Mouse (Mus musculus) natural killer cell, adult 2 months (primary cell): Measurements from ENCODE around the gene Slit1.
A peak's percentile ranks its signal among the peaks of the same experiment; 100 is the strongest.

Experiments used
- DNase-seq, 2 experiments: peaks; one replicate each; pipeline ENCODE4 v3.0.0; 2022; ENCODE audit warnings: low spot score in 2 of 2

The Slit1 gene

DNA sequence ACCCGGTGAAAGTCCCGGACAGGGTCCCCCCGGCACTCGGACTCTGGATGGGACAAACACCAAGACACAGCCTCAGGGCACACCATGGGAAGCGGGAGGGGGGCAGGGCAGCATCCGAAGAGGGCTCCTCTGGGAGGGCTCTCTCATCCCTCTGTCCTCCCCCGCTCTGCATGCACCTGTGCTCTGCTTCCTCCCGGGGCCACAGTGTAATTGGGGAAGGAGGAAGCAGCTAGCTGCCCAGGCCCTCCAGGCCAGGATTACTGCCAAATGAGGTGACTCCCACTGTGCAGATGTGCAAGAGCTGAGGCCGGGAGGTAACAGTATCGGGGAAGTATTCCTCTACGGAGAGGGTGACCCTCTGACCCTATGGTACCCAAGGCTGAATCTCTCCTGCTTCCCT, 142.8 kb downstream of the Slit1 start:
- DNase-seq = no peak

DNA sequence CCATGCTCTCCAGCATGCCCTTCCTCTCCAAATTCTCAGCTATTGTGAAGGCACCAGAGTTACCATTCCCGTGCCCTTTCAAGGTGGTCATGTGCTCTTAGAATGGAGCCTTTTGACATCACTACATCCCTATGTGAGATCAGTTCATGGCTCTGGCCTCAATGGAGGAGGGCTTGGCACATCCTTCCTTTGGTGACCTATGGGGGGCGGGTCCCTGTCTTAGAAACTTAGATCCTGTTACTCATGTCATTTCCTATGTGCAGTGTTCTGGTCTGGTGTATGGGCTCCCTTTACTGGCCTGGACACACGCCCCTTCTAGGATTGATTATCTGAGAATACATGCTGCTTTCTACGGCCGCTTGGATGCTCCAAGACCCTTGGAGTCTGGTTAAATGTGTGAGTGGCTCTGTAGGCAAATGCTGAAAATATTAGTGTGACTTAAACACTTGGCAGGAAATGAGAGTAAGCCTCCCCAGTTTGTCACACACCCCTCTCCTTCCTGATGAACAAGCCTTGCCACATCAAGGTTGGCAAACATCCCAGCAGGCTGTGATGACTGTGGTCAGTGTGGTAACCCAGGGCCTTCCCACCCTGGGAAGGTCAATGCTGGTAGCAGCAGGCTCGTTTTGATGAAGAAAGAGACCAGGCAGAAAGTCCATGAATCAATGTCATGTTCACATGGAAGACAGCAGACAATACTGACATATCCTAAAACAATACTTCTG, 146.1 kb downstream of the Slit1 start:
- peak; percentile 21 to 27 for DNase-seq

DNA sequence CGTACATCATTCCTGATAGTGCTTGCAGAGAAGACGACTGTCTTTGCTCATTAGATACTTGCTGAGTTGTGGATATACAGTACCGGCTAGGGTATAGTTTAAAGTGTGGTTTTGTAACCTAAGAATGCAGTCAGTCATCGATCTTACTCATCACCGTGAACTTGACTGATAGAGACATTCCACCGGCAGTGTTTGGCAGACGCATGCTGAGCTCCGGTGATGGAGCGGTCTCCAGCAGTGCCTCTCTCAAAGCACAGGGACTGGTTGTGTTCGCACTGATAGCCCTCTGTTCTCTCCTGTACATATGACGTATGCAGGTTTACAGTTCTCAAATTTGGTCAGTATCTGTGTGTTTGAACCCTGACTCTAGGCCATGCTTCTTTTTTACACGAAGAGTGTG, 151.7 kb downstream of the Slit1 start:
- no peak for DNase-seq

DNA sequence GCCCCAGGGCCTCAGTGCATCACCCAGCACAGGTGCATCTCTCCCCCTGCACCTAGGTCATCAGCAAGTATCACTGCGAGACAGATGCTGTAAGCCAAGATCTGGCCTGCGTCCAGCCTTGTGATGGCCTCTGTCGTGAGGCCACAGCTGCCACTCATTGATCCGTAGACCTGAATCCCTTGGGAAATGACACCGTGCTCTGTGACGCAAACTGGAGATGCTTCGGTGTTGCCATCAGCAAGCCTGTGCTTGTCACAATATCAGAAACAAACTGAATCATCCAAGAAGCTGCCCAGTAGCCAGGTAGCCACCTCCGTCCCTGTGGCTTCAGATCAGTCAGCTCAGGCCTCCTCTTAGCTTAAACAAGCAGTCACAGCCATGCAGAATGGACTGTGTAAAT, 153.8 kb downstream of the Slit1 start:
- DNase-seq = no peak

DNA sequence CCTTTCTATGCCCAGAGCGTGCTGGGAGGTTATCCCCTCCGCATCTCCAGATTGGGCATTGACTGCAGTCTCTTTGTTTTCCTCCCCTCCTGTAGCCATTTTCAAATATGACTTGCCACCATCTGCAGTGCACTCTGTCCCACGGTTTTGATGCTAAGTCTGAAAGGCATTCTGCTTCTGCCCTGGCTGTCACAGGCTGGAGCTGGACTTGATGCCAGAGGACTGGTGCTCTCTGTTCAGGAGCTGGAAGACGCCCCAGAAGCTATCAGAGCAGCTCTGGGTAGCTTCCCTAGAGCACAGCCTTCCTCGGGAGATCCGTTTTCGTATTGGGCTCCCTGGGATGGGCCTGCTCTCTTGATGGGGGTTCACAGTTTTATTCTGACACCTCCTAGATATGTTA, 154.4 kb downstream of the Slit1 start:
- no peak for DNase-seq

DNA sequence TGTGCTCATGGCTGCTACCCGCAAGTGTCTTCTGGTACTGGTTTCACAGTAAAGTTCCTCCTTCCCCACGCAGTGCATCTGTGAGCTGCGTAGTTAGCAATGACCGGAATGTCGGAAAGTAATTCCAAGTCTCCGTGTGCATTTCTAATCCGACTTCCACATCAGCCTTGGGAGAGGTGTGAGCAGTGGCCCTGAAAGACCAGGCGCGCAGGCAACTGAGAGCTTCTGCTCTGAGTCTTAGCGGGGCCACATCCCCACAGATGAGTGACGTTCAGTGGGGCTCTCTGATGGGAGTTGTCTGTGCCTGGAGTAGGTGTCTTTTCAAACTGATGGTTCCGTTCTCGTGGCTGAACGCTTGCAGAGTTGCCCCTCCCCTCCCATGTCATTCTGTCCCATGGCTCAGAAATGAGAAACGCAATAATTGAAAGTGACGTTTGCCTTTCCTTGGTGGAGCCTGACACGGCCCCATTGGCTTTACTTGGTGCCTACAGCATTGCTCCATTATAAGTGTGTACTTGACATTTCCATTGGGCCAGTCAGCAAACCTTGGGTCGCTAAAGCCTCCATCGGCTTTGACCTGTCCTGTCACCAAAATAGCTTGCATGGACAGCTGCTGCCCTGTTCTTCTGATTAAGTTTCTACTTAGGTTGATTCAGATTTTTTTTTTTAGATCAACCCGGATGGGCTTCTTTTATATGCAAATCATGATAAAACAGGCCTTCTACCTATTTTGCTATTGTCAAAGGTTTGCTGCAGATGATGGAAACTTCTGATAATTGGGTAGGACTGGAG, 155.8 kb downstream of the Slit1 start:
- no peak for DNase-seq

GRCm38 (mm10) chr19:41586752-41587151, 156.7 kb downstream of the Slit1 start:
- DNase-seq = no peak

DNA sequence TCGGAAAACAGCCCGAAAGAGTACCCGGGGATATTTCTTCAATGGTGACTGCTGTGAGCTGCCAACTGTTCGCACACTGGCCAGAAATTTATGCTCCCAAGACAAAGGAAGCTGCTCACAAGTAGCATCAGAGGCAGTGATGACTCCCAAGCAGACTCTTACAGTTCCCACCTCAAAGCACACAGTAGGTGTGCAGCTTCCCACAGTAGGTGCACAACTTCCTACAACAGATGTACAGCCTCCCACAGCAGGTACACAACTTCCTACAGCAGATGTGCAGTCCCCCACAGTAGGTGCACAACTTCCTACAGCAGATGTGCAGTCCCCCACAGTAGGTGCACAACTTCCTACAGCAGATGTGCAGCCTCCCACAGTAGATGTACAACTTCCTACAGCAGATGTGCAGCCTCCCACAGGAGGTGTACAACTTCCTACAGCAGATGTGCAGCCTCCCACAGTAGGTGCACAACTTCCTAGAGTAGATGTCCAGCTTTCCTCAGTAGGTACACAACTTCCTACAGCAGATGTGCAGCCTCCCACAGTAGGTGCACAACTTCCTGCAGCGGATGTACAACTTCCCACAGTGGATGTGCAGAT, 160.4 kb downstream of the Slit1 start:
- DNase-seq = no peak

DNA sequence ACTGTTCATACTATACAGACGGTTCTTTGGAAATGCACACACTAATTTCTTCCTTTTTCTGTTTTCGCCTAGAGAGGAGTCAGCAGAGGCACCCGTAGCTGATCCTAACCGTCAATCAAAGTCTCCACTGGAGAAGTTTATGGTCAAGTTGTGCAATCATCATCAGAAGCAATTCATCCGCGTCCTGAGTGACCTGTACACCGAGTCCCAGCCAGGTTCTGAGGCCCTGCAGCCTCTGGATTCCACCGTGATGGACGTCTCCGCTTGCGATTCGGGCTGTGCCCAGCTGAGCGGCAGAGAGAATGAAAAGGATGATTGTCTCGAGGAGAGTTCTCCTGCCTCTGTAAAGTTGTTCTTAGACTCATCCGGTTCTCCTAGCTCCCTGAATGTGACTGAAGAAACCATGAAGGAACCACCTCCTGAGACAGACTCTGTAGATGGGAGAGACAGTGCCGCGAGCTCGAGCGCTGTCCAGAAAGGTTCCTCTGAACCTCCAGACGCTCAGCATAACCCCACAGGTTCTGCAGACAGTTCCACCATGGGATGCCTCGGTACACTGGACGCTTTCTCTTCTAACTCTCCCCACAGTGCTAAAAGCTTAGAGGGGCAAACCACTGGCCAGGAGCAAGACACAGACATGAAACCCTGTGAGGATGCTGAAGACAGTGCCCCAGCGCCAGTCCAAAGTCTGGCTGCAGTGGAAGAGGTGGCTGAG, 161.6 kb downstream of the Slit1 start, which contains the start of gene Gm340:
Gene Gm340, plus strand, starts transcription at position 665 of the 715 bp plus-strand sequence.
- DNase-seq = no peak

DNA sequence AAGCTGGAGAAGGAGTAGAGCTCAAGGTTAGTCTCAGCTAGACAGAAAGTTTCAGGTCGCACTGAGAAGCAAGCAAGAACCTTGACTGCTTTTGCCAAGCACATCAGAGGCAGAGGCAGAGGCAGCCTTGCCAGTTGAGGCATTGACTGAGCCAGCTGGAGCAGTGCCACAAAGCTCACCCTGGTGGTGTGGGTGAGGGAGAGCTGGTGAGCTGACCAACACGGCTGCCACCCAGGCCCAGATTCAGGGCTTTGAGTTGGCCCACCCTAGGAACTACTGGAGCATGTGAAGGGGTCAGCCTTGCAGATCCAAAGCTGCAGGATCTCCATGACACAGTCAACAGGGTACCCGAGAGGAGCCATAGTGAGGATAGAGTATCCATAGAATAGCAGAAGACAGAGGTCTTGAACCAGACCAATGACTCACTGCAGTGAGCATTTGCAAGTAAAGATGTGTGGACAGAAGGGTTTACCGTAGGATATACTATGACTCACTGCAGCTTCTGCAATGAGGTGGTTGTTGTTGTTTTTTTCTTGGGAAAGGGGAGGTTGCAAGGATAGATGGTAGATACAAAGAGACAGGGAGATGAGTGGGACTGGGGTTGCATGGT, 164.0 kb downstream of the Slit1 start:
- DNase-seq = no peak

- DNase-seq = no peak
Observed at GRCm38 (mm10) chr19:41577576-41577975, 165.9 kb downstream of the Slit1 start.

- no peak for DNase-seq
Observed at GRCm38 (mm10) chr19:41573700-41574099, 169.8 kb downstream of the Slit1 start.

- DNase-seq = no peak
Observed at GRCm38 (mm10) chr19:41568791-41569190, 174.7 kb downstream of the Slit1 start.

DNA sequence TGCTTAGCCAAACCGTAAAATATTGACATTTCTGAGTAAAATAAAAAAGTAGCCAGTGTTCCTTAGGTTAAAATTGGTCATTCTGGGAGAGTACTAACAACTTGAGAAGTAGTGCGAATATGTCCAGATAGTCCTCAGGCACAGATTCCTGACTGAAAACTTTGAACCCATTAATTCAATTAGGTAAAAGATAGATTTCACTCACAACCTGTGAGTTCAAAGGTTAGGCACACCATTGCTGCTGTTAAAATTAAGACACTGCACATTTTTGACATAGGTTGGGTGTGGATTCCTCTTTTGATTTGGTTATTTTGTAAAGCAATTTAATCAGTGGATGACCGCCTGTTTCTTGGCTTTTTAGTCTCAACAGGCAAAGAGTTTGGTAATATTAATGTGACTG, 182.6 kb downstream of the Slit1 start:
- DNase-seq = no peak

DNA sequence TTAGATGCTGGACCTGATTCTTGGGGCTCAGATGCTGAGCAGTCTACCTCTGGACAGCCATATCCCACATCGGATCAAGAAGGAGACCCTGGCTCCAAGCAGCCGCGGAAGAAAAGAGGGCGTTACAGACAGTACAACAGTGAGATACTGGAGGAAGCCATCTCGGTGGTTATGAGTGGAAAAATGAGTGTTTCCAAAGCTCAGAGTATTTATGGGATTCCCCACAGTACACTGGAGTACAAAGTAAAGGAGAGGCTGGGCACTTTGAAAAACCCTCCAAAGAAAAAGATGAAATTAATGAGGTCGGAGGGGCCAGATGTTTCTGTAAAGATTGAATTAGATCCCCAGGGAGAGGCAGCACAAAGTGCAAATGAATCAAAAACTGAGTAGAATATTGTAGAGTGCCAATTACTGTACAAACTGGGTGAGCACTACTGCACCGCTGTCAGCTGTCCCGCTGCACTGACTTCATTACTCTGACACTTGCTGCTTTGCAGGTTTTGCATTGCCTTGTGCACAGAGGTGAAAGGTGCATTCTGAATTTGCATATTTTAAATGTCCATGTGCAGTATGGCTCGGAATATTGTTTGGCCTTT, 184.5 kb downstream of the Slit1 start:
- no peak for DNase-seq

- DNase-seq = no peak
Observed at GRCm38 (mm10) chr19:41557491-41557890, 186.0 kb downstream of the Slit1 start.

DNA sequence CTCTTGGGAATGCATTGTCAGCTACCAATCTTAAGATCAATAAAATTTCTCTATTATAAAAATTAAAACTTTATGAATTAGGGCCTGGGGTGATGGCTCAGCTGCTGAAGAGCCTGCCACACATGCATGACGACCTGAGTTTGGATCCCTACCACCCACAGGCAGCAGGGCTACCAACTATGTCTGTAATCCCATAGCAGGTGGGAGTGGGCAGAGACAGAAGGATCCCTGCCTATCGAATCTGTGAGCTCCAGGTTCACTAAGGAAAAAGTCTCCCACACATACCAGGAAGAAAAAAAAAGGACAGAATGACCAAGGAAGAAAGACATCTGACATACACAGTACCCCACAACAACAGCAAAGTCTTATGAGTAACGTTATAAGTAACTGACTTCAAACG, 186.5 kb downstream of the Slit1 start:
- no peak for DNase-seq
